ENCODE assay signal across 10 mouse cellular contexts in the genomic region with DNA sequence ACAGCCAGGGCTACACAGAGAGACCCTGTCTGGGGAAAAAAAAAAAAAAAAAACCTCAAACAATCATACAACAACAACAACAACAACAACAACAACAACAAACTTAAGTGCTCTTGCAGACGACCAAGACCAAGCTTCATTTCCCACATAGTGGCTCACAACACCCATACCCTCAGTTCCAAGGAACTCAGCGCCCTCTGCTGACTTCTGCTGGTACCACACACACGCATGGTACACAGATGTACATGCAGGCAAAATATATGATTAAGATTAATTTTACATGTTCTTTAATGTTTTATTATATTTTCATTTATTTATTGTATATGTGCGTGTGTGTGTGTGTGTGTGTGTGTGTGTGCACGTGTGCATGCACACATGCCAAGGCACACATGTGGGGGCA. TPM values are rescaled to one million over a fixed set of nuclear protein-coding genes. Genes with fewer than 3 reads are reported as not detected.
DNase-seq lines count a peak whose midpoint lies in the region; ATAC-seq and TF ChIP-seq lines count a peak whose summit lies in the region.
"Had no signal": no experiment of that assay in that cellular context is flagged by ENCODE, and none has a peak within 500 bp of the region (broad histone marks: within the 10 kb centered on the region; RNA-seq: fewer than 3 reads in every experiment).

No protein-coding gene starts in this region.

- peak; percentile 54; the same call in 1 of the 2 replicates for TF ChIP-seq CTCF in testis, adult 2 months (IDR thresholded peaks at IDR 0.05; ENCODE audit: control insufficient read depth, insufficient read depth, insufficient replicate concordance, low read depth, low read length)
- TF ChIP-seq CTCF in spleen, adult 2 months (IDR thresholded peaks at IDR 0.05; ENCODE audit: extremely low read depth, insufficient read depth, insufficient read length, insufficient replicate concordance), result peak; percentile 26; the same call in 1 of the 2 replicates

- no peaks in the 10 kb centered on the region for H3K36me3 ChIP-seq in hindbrain, embryonic 11.5 days (ENCODE audit: control insufficient read depth, insufficient read depth, low read length)
- no peaks in the 10 kb centered on the region for H3K36me3 ChIP-seq in hindbrain, embryonic 16.5 days (ENCODE audit: control insufficient read depth, insufficient read depth, low read length)
- no peaks in the 10 kb centered on the region for H3K36me3 ChIP-seq in testis, adult 2 months (ENCODE audit: control insufficient read depth, insufficient read depth, low read length)
- H3K36me3 ChIP-seq in embryonic facial prominence, embryonic 10.5 days (replicated peaks), result peaks cover 3% of the 10 kb centered on the region
- H3K36me3 ChIP-seq in spleen, adult 2 months (ENCODE audit: control insufficient read depth, insufficient read depth, low read length), result peaks cover 7% of the 10 kb centered on the region
- peaks cover 11% of the 10 kb centered on the region for H3K36me3 ChIP-seq in hindbrain, embryonic 13.5 days

- H3K4me2 ChIP-seq in hindbrain, embryonic 11.5 days (replicated peaks; ENCODE audit: low read depth, low read length), result no peak overlapping the region
- no peak overlapping the region for H3K4me2 ChIP-seq in hindbrain, embryonic 16.5 days (ENCODE audit: low read length)
- no peak overlapping the region for H3K4me2 ChIP-seq in hindbrain, embryonic 13.5 days
- H3K4me2 ChIP-seq: limb, embryonic 15.5 days had no signal

- no peak overlapping the region for H3K27ac ChIP-seq in hindbrain, embryonic 11.5 days (ENCODE audit: low read depth, low read length)
- no peak overlapping the region for H3K27ac ChIP-seq in hindbrain, embryonic 16.5 days (ENCODE audit: low read depth, low read length)
- H3K27ac ChIP-seq in testis, adult 2 months (ENCODE audit: control insufficient read depth, insufficient read depth, low read depth, low read length), result no peak overlapping the region
- H3K27ac ChIP-seq in embryonic facial prominence, embryonic 10.5 days (replicated peaks), result no peak overlapping the region
- no peak overlapping the region for H3K27ac ChIP-seq in spleen, adult 2 months (ENCODE audit: insufficient read depth, low read length)
- no peak overlapping the region for H3K27ac ChIP-seq in hindbrain, embryonic 13.5 days
- H3K27ac ChIP-seq: limb, embryonic 15.5 days had no signal

- no peaks in the 10 kb centered on the region for H3K27me3 ChIP-seq in hindbrain, embryonic 11.5 days (ENCODE audit: control insufficient read depth, insufficient read depth, low read length)
- H3K27me3 ChIP-seq in hindbrain, embryonic 16.5 days (replicated peaks; ENCODE audit: control insufficient read depth, insufficient read depth, low read length), result no peaks in the 10 kb centered on the region
- no peaks in the 10 kb centered on the region for H3K27me3 ChIP-seq in testis, adult 2 months (ENCODE audit: control insufficient read depth, insufficient read depth, low read length)
- H3K27me3 ChIP-seq in embryonic facial prominence, embryonic 10.5 days (replicated peaks; ENCODE audit: low read depth, poor library complexity, severe bottlenecking), result 0 out of 2 replicates have a peak, but pooled peaks cover 5% of the 10 kb centered on the region
- no peaks in the 10 kb centered on the region for H3K27me3 ChIP-seq in spleen, adult 2 months (ENCODE audit: control insufficient read depth, insufficient read depth, low read length)
- no peaks in the 10 kb centered on the region for H3K27me3 ChIP-seq in hindbrain, embryonic 13.5 days
- H3K27me3 ChIP-seq: limb, embryonic 15.5 days had no signal

- H3K9me3 ChIP-seq in hindbrain, embryonic 11.5 days (ENCODE audit: control insufficient read depth, low read length), result no peaks in the 10 kb centered on the region
- H3K9me3 ChIP-seq in hindbrain, embryonic 16.5 days (ENCODE audit: control insufficient read depth, low read length), result no peaks in the 10 kb centered on the region
- H3K9me3 ChIP-seq in embryonic facial prominence, embryonic 10.5 days, result no peaks in the 10 kb centered on the region
- no peaks in the 10 kb centered on the region for H3K9me3 ChIP-seq in hindbrain, embryonic 13.5 days
- H3K9me3 ChIP-seq: limb, embryonic 15.5 days had no signal

- DNase-seq in hindbrain, embryonic 11.5 days (ENCODE audit: low spot score), result peak; percentile 60
- no peak for DNase-seq in testis, postnatal 14 days (ENCODE audit: low spot score)
- DNase-seq in embryonic facial prominence, embryonic 10.5 days (ENCODE audit: low spot score), result peak; percentile 50
- DNase-seq in spleen, adult 2 months (ENCODE audit: low read depth in 1 of 2, low spot score in 2 of 2), result peak in 1 of 2 experiments; percentile 16
- no peak for DNase-seq in layer of hippocampus, adult 18-20 months (ENCODE audit: low spot score in 2 of 2)

- H3K9ac ChIP-seq in hindbrain, embryonic 11.5 days (ENCODE audit: low read depth, low read length), result no peak overlapping the region
- H3K9ac ChIP-seq in hindbrain, embryonic 16.5 days (ENCODE audit: low read depth, low read length), result no peak overlapping the region
- no peak overlapping the region for H3K9ac ChIP-seq in hindbrain, embryonic 13.5 days
- H3K9ac ChIP-seq: limb, embryonic 15.5 days had no signal

- TF ChIP-seq POLR2A in testis, adult 2 months (IDR thresholded peaks at IDR 0.05; ENCODE audit: control insufficient read depth, low read depth, low read length), result no peak
- no peak for TF ChIP-seq POLR2A in spleen, adult 2 months (IDR thresholded peaks at IDR 0.05; ENCODE audit: low read depth, low read length)

- H3K4me1 ChIP-seq in hindbrain, embryonic 11.5 days (replicated peaks; ENCODE audit: control insufficient read depth, insufficient read depth, low read length), result no peaks in the 10 kb centered on the region
- peaks cover 17% of the 10 kb centered on the region for H3K4me1 ChIP-seq in hindbrain, embryonic 16.5 days (ENCODE audit: control insufficient read depth, insufficient read depth, low read depth, low read length)
- H3K4me1 ChIP-seq in testis, adult 2 months (ENCODE audit: control insufficient read depth, insufficient read depth, low read length), result no peaks in the 10 kb centered on the region
- H3K4me1 ChIP-seq in embryonic facial prominence, embryonic 10.5 days, result peaks cover 18% of the 10 kb centered on the region
- H3K4me1 ChIP-seq in spleen, adult 2 months (ENCODE audit: control insufficient read depth, insufficient read depth, insufficient read length), result no peaks in the 10 kb centered on the region
- H3K4me1 ChIP-seq in hindbrain, embryonic 13.5 days (replicated peaks), result peaks cover 26% of the 10 kb centered on the region

- ATAC-seq in hindbrain, embryonic 11.5 days (ENCODE audit: low FRiP score), result no peak
- ATAC-seq in hindbrain, embryonic 16.5 days, result no peak
- no peak for ATAC-seq in hindbrain, embryonic 13.5 days (ENCODE audit: low FRiP score)

- WGBS in hindbrain, embryonic 11.5 days, result 77% methylated on average over 5 of the region's 5 CpGs
- WGBS in hindbrain, embryonic 16.5 days, result 74% methylated on average over 5 of the region's 5 CpGs
- WGBS in embryonic facial prominence, embryonic 10.5 days, result 75% methylated on average over 5 of the region's 5 CpGs
- 84% methylated on average over 5 of the region's 5 CpGs for WGBS in spleen, adult 2 months
- 81% methylated on average over 5 of the region's 5 CpGs for WGBS in hindbrain, embryonic 13.5 days

- no peak overlapping the region for H3K4me3 ChIP-seq in hindbrain, embryonic 11.5 days (ENCODE audit: low read depth, low read length)
- no peak overlapping the region for H3K4me3 ChIP-seq in hindbrain, embryonic 16.5 days (ENCODE audit: low read length)
- H3K4me3 ChIP-seq in testis, adult 2 months (ENCODE audit: control insufficient read depth, low read depth, low read length), result no peak overlapping the region
- no peak overlapping the region for H3K4me3 ChIP-seq in embryonic facial prominence, embryonic 10.5 days
- no peak overlapping the region for H3K4me3 ChIP-seq in spleen, adult 2 months (ENCODE audit: extremely low read depth, insufficient read depth, insufficient read length)
- H3K4me3 ChIP-seq in hindbrain, embryonic 13.5 days, result no peak overlapping the region
- H3K4me3 ChIP-seq: erythroblast, embryonic 14.5 days; limb, embryonic 15.5 days had no signal

RNA-seq across cellular contexts. Expression of gene E2f1, which starts 16.7 kb away (rescaled TPM):
- polyA plus RNA-seq in hindbrain, embryonic 11.5 days (2014; fragmentation: Nextera tagmentation; extraction: Ambion mirVana), result 13.0 and 16.9 TPM in 2 replicates
- polyA plus RNA-seq in hindbrain, embryonic 16.5 days (2015; fragmentation: Nextera tagmentation; extraction: Ambion mirVana), result 5.0 and 8.0 TPM in 2 replicates
- polyA plus RNA-seq in testis, adult 2 months (2012; rRNA removed), result 4.5 and 5.9 TPM in 2 replicates
- polyA plus RNA-seq in embryonic facial prominence, embryonic 10.5 days (2016; fragmentation: Nextera tagmentation; extraction: Ambion mirVana), result 25.2 and 26.0 TPM in 2 replicates
- polyA plus RNA-seq in spleen, adult 2 months (2012; rRNA removed), result 11.0 and 21.5 TPM in 2 replicates
- total RNA-seq in layer of hippocampus, adult 18-20 months (2021), result 1 to 10 TPM; 4.4 to 4.7 TPM
- 8.9 and 9.1 TPM in 2 replicates for polyA plus RNA-seq in hindbrain, embryonic 13.5 days (2015; fragmentation: Nextera tagmentation; extraction: Ambion mirVana)

RNA-seq across cellular contexts. Expression of gene Pxmp4, which starts 17.1 kb away (rescaled TPM):
- polyA plus RNA-seq in hindbrain, embryonic 11.5 days (2014; fragmentation: Nextera tagmentation; extraction: Ambion mirVana), result 12.8 and 14.1 TPM in 2 replicates
- 18.7 and 20.6 TPM in 2 replicates for polyA plus RNA-seq in hindbrain, embryonic 16.5 days (2015; fragmentation: Nextera tagmentation; extraction: Ambion mirVana)
- 3.3 TPM in 2 replicates for polyA plus RNA-seq in testis, adult 2 months (2012; rRNA removed)
- 11.6 and 13.8 TPM in 2 replicates for polyA plus RNA-seq in embryonic facial prominence, embryonic 10.5 days (2016; fragmentation: Nextera tagmentation; extraction: Ambion mirVana)
- 14.6 and 20.3 TPM in 2 replicates for polyA plus RNA-seq in spleen, adult 2 months (2012; rRNA removed)
- 10 to 100 TPM in 1 of 2 experiments, 1 to 10 TPM in 1; 10.0 to 10.8 TPM for total RNA-seq in layer of hippocampus, adult 18-20 months (2021)
- polyA plus RNA-seq in hindbrain, embryonic 13.5 days (2015; fragmentation: Nextera tagmentation; extraction: Ambion mirVana), result 14.2 and 16.8 TPM in 2 replicates

RNA-seq across cellular contexts. Expression of gene Zfp341, which starts 26.7 kb away (rescaled TPM):
- 1.0 and 1.5 TPM in 2 replicates for polyA plus RNA-seq in hindbrain, embryonic 11.5 days (2014; fragmentation: Nextera tagmentation; extraction: Ambion mirVana)
- polyA plus RNA-seq in hindbrain, embryonic 16.5 days (2015; fragmentation: Nextera tagmentation; extraction: Ambion mirVana), result 2.0 and 2.3 TPM in 2 replicates
- 1.1 and 1.2 TPM in 2 replicates for polyA plus RNA-seq in testis, adult 2 months (2012; rRNA removed)
- polyA plus RNA-seq in embryonic facial prominence, embryonic 10.5 days (2016; fragmentation: Nextera tagmentation; extraction: Ambion mirVana), result 1.1 TPM in 2 replicates
- polyA plus RNA-seq in spleen, adult 2 months (2012; rRNA removed), result 6.1 and 7.1 TPM in 2 replicates
- total RNA-seq in layer of hippocampus, adult 18-20 months (2021), result 10 to 100 TPM in 1 of 2 experiments, 1 to 10 TPM in 1; 9.4 to 10.6 TPM
- 1.9 and 2.3 TPM in 2 replicates for polyA plus RNA-seq in hindbrain, embryonic 13.5 days (2015; fragmentation: Nextera tagmentation; extraction: Ambion mirVana)

RNA-seq across cellular contexts. Expression of gene 4930519P11Rik, which starts 26.8 kb away (rescaled TPM):
- polyA plus RNA-seq in hindbrain, embryonic 11.5 days (2014; fragmentation: Nextera tagmentation; extraction: Ambion mirVana), result 0.56 and 1.0 TPM in 2 replicates
- polyA plus RNA-seq in hindbrain, embryonic 16.5 days (2015; fragmentation: Nextera tagmentation; extraction: Ambion mirVana), result 0.35 and 0.82 TPM in 2 replicates
- polyA plus RNA-seq in testis, adult 2 months (2012; rRNA removed), result 83.8 and 97.1 TPM in 2 replicates
- not detected in 2 replicates for polyA plus RNA-seq in embryonic facial prominence, embryonic 10.5 days (2016; fragmentation: Nextera tagmentation; extraction: Ambion mirVana)
- 0.80 and 1.4 TPM in 2 replicates for polyA plus RNA-seq in spleen, adult 2 months (2012; rRNA removed)
- total RNA-seq in layer of hippocampus, adult 18-20 months (2021), result not detected
- 0.51 TPM in 1 of 2 replicates, not detected in the other for polyA plus RNA-seq in hindbrain, embryonic 13.5 days (2015; fragmentation: Nextera tagmentation; extraction: Ambion mirVana)

RNA-seq across cellular contexts. Expression of gene Necab3, which starts 27.7 kb away (rescaled TPM):
- 10.8 and 12.5 TPM in 2 replicates for polyA plus RNA-seq in hindbrain, embryonic 11.5 days (2014; fragmentation: Nextera tagmentation; extraction: Ambion mirVana)
- 21.6 and 25.7 TPM in 2 replicates for polyA plus RNA-seq in hindbrain, embryonic 16.5 days (2015; fragmentation: Nextera tagmentation; extraction: Ambion mirVana)
- polyA plus RNA-seq in testis, adult 2 months (2012; rRNA removed), result 62.9 and 65.1 TPM in 2 replicates
- 3.2 and 3.6 TPM in 2 replicates for polyA plus RNA-seq in embryonic facial prominence, embryonic 10.5 days (2016; fragmentation: Nextera tagmentation; extraction: Ambion mirVana)
- polyA plus RNA-seq in spleen, adult 2 months (2012; rRNA removed), result 0.63 and 1.1 TPM in 2 replicates
- total RNA-seq in layer of hippocampus, adult 18-20 months (2021), result 10 to 100 TPM; 20.9 to 26.5 TPM
- polyA plus RNA-seq in hindbrain, embryonic 13.5 days (2015; fragmentation: Nextera tagmentation; extraction: Ambion mirVana), result 14.8 and 15.6 TPM in 2 replicates

Comparison
In these comparisons a context has a peak if more than half of its experiments do, and no peak if none do; other contexts are left out.
1. DNase-seq: peak in hindbrain, embryonic 11.5 days (single experiment) and embryonic facial prominence, embryonic 10.5 days (single experiment); none in testis, postnatal 14 days (single experiment) and layer of hippocampus, adult 18-20 months (0 of 2).